Mouse (Mus musculus) urinary bladder, postnatal 4 days (tissue): ENCODE data around the gene Tle3.

Experiments
- DNase-seq, 2 experiments: peaks; one replicate each; pipeline ENCODE4 v3.0.0; 2021 to 2022; ENCODE audit warnings: low spot score in 2 of 2

Tle3 gene

GRCm38 (mm10) chr9:61371755-61372509 lies at the start of gene Tle3:
Gene Tle3, plus strand, starts transcription at chr9:61372366.
- DNase-seq: peak; percentile 98 to 99

GRCm38 (mm10) chr9:61323221-61323620 lies 48.9 kb upstream of the Tle3 start:
- no peak for DNase-seq

GRCm38 (mm10) chr9:61323879-61324278 lies 48.3 kb upstream of the Tle3 start:
- DNase-seq: no peak

GRCm38 (mm10) chr9:61324354-61324753 lies 47.8 kb upstream of the Tle3 start:
- DNase-seq: no peak

GRCm38 (mm10) chr9:61325012-61325411 lies 47.2 kb upstream of the Tle3 start:
- no peak for DNase-seq

GRCm38 (mm10) chr9:61325931-61326351 lies 46.2 kb upstream of the Tle3 start:
- DNase-seq: peak; percentile 57 to 62

- no peak for DNase-seq
These were observed 45.2 kb upstream of the Tle3 start for GRCm38 (mm10) chr9:61326922-61327321.

- no peak for DNase-seq
These were observed 44.0 kb upstream of the Tle3 start for GRCm38 (mm10) chr9:61328173-61328572.

GRCm38 (mm10) chr9:61330747-61331146 lies 41.4 kb upstream of the Tle3 start:
- no peak for DNase-seq

- DNase-seq: no peak
These were observed 39.8 kb upstream of the Tle3 start for GRCm38 (mm10) chr9:61332226-61332936.

- no peak for DNase-seq
These were observed 36.0 kb upstream of the Tle3 start for GRCm38 (mm10) chr9:61336179-61336578.

- peak; percentile 76 to 82 for DNase-seq
These were observed 35.3 kb upstream of the Tle3 start for GRCm38 (mm10) chr9:61336591-61337587.

GRCm38 (mm10) chr9:61337665-61338064 lies 34.5 kb upstream of the Tle3 start:
- DNase-seq: no peak

GRCm38 (mm10) chr9:61339311-61339710 lies 32.9 kb upstream of the Tle3 start:
- no peak for DNase-seq

- DNase-seq: no peak
These were observed 31.8 kb upstream of the Tle3 start for GRCm38 (mm10) chr9:61340333-61340732.

- no peak for DNase-seq
These were observed 29.9 kb upstream of the Tle3 start for GRCm38 (mm10) chr9:61342297-61342696.

GRCm38 (mm10) chr9:61344684-61345083 lies 27.5 kb upstream of the Tle3 start:
- DNase-seq: no peak

GRCm38 (mm10) chr9:61347011-61347410 lies 25.2 kb upstream of the Tle3 start:
- no peak for DNase-seq

- DNase-seq: no peak
These were observed 24.1 kb upstream of the Tle3 start for GRCm38 (mm10) chr9:61348036-61348435.

GRCm38 (mm10) chr9:61348616-61349015 lies 23.6 kb upstream of the Tle3 start:
- no peak for DNase-seq

- DNase-seq: no peak
These were observed 22.5 kb upstream of the Tle3 start for GRCm38 (mm10) chr9:61349697-61350096.

GRCm38 (mm10) chr9:61351164-61351563 lies 21.0 kb upstream of the Tle3 start:
- DNase-seq: no peak
